Mouse (Mus musculus): Measurements from ENCODE around the gene B4galnt4. TPM values are rescaled to one million over a fixed set of nuclear protein-coding genes. Genes with fewer than 3 reads are reported as not detected.

The B4galnt4 gene
- polyA plus RNA-seq, 2 experiments = 0.39 to 0.64 TPM

DNA sequence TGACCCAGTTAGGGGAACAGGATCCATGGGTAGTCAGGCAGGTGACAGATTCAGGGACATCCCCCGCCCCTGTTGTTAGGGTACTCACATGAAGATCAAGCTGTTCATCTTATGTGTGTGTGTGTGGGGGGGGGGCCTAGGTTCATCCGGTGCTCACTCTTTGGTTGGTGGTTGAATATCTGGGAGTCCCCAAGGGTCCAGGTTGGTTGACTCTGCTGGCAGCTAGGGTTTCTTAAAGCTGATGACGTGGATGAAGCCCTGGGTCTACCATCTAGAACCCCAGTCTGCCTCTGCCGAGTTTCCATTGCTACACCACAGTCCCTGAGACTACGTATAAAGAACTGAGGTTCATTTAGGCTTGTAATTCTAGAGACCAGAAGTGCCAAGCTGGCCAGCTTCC, 41.9 kb upstream of the B4galnt4 start:
- DNase-seq (ENCODE audit: low read depth in 3 of 3, low spot score in 3 of 3) (no peak), ATAC-seq (ENCODE audit: insufficient read depth) (no peak)
- Histone ChIP-seq H3K4me2 (ENCODE audit: low read depth) (no peak overlapping the region), H3K27ac (no peak overlapping the region), H3K9ac (replicated peaks) (no peak overlapping the region), H3K9me3 (ENCODE audit: control insufficient read depth, low read length) (no peaks in the 10 kb centered on the region), H3K36me3 (replicated peaks; ENCODE audit: control insufficient read depth, insufficient read depth, low read depth) (no peaks in the 10 kb centered on the region), H3K4me1 (replicated peaks; ENCODE audit: control insufficient read depth in 2 of 2, insufficient read depth in 2 of 2, low read length in 1 of 2) (0 out of 4 replicates have a peak, but pooled peaks cover 0 to 2% of the 10 kb centered on the region in 2 experiments), H3K4me3 (ENCODE audit: insufficient read depth in 1 of 2, low read depth in 2 of 2, low read length in 2 of 2) (no peak overlapping the region), H3K27me3 (ENCODE audit: control insufficient read depth, insufficient read depth, low read length) (no peaks in the 10 kb centered on the region)
- WGBS (ENCODE audit: insufficient replicate concordance) = 67% methylated on average over 5 of the region's 5 CpGs
- no peak for TF ChIP-seq CTCF (IDR thresholded peaks at IDR 0.05; ENCODE audit: low read depth)
- TF ChIP-seq EP300 (IDR thresholded peaks at IDR 0.05; ENCODE audit: low read depth) = no peak

DNA sequence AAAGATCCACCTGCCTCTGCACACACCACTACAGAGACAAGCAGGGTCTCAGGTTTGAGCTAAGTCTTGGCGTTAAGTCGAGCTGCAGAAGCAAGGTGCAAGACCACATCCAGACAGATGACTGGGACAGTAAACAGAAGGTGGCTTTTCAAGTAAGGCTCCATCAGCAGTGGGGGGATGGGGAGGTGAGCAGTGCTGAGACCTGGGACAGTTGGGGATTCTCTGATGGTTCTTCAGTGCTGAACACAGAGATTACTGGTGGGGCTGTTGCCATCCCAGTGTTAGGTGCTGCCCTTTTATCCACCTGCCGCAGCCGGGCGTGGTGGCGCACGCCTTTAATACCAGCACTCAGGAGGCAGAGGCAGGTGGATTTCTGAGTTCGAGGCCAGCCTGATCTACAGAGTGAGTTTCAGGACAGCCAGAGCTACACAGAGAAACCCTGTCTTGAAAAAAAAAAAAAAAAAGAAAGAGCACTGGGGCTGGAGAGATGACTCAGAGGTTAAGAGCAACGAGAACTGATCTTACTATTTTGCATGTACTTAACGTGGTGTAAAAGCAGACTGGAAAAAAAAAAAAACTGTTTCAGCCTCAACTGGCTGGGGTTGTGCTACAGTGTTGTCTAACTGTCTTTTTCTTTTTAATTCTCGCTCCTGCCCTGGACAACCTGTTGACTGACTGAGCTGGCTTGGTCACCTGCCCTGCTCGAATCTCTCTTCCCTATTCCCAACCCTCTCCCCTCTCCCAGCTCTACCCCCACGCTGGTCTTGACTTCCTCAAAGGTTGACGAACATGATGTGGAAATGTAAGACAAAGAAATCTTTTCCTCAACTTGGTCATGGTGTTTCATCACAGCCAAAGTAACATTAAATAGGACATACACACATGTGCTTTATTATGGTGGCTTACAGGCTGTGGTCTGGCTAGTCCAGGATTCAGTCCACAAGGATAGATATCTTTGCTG, 39.1 kb upstream of the B4galnt4 start:
- no peak for TF ChIP-seq CTCF (IDR thresholded peaks at IDR 0.05; ENCODE audit: low read depth)
- TF ChIP-seq EP300 (IDR thresholded peaks at IDR 0.05; ENCODE audit: low read depth) = no peak
- ATAC-seq (ENCODE audit: insufficient read depth) = no peak
- H3K27ac ChIP-seq = no peak overlapping the region

DNA sequence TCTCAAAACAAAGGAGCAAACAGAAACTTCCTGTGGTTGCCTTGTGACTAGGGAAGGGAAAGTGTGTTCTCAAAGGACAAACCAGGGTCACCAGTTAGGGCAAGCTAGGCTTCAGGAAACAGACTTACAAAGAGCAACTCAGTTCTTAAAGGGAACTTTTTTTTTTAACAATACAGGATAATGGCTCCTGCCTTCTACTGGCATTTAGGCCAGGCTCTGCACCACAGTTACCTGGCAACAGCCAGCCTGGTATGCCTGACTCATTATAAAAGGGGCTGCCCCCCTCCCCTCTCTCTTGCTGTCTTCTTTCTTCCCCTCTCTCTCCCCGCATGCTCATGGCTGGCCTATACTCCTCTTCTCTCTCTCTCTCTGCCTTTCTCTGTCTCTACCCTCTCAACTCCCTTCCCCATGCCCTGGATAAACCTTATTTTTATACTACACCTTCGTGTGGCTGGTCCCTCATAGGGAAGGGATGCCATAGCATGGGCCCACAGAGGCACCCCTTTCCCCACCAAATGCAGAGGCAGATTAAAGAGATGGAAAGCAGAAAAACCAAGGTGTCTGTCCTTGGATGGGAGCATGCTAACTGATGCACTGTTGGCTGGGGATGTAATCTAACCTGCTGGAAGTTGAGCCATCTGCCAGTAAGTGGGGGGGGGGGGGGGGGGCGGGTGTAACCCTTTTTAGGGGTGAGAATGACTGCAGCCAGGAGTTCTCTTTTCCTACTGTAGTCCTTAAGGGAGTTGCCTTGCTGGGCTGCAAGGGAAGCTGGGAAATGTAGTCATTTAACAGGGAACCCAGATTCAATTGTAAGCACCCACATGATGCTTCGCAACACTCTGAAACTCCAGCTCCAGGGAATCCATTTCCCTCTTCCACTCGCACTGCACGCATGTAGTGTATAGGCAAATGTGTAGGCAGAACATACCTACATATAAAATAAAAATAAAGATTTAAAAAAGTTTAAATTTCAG, 35.8 kb upstream of the B4galnt4 start:
- Histone ChIP-seq H3K4me3 (ENCODE audit: insufficient read depth in 1 of 2, low read depth in 2 of 2, low read length in 2 of 2) (no peak overlapping the region), H3K4me1 (replicated peaks; ENCODE audit: control insufficient read depth in 2 of 2, insufficient read depth in 2 of 2, low read length in 1 of 2) (peaks cover 0 to 4% of the 10 kb centered on the region in 2 experiments; a peak in 1 of 4 replicates), H3K4me2 (ENCODE audit: low read depth) (no peak overlapping the region), H3K9ac (replicated peaks) (no peak overlapping the region), H3K36me3 (replicated peaks; ENCODE audit: control insufficient read depth, insufficient read depth, low read depth) (no peaks in the 10 kb centered on the region), H3K27me3 (ENCODE audit: control insufficient read depth, insufficient read depth, low read length) (no peaks in the 10 kb centered on the region), H3K9me3 (ENCODE audit: control insufficient read depth, low read length) (no peaks in the 10 kb centered on the region), H3K27ac (no peak overlapping the region)
- WGBS (ENCODE audit: insufficient replicate concordance) = 54% methylated on average over 6 of the region's 6 CpGs
- TF ChIP-seq EP300 (IDR thresholded peaks at IDR 0.05; ENCODE audit: low read depth) (no peak), CTCF (IDR thresholded peaks at IDR 0.05; ENCODE audit: low read depth) (no peak)
- ATAC-seq (ENCODE audit: insufficient read depth) = no peak
- DNase-seq (ENCODE audit: low read depth in 3 of 3, low spot score in 3 of 3) = no peak

More for the DNA sequence above, 39.1 kb upstream of the B4galnt4 start:
- no peak for DNase-seq (ENCODE audit: low read depth in 3 of 3, low spot score in 3 of 3)
- peaks cover 0 to 4% of the 10 kb centered on the region in 2 experiments; a peak in 1 of 4 replicates for H3K4me1 ChIP-seq (replicated peaks; ENCODE audit: control insufficient read depth in 2 of 2, insufficient read depth in 2 of 2, low read length in 1 of 2)
- 56% methylated on average over 14 of the region's 14 CpGs for WGBS (ENCODE audit: insufficient replicate concordance)
- no peaks in the 10 kb centered on the region for H3K36me3 ChIP-seq (replicated peaks; ENCODE audit: control insufficient read depth, insufficient read depth, low read depth)
- no peak overlapping the region for H3K4me3 ChIP-seq (ENCODE audit: insufficient read depth in 1 of 2, low read depth in 2 of 2, low read length in 2 of 2)
- no peak overlapping the region for H3K4me2 ChIP-seq (ENCODE audit: low read depth)
- no peak overlapping the region for H3K9ac ChIP-seq (replicated peaks)
- no peaks in the 10 kb centered on the region for H3K27me3 ChIP-seq (ENCODE audit: control insufficient read depth, insufficient read depth, low read length)
- H3K9me3 ChIP-seq (ENCODE audit: control insufficient read depth, low read length) = no peaks in the 10 kb centered on the region

DNA sequence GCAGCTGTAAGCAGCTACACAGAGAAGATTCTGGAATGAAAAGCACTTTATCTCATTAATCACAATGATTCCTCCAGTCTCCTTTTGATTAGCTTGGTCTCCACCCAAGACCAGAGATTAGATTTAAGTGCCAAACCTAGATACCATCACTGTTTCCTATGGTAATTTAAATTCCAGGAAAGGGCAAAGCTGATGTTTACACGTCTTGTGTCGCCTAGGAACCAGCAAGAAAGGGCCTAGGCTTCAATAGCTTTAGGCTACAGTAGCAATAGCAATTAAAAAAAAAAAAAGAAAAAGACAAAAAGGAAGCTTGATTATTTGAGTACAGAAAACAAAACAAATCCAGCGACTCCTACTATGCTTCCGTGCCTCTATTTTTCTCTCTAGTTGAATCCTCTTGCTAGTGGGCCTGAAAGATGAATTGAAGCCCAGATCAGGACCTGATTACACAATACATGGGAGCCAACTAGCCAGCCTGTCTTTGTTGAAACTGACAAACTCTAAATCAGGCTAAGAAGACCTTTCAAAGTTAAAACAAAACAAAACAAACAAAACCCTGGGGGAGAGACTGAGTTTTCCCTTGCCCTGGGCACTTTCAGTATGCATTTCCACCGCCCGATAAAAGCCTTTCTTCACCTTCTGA, 34.7 kb upstream of the B4galnt4 start:
- no peak overlapping the region for H3K9ac ChIP-seq (replicated peaks)

More for the DNA sequence above, 34.7 kb upstream of the B4galnt4 start:
- DNase-seq (ENCODE audit: low read depth in 3 of 3, low spot score in 3 of 3) (no peak), ATAC-seq (ENCODE audit: insufficient read depth) (no peak)
- Histone ChIP-seq H3K4me3 (ENCODE audit: insufficient read depth in 1 of 2, low read depth in 2 of 2, low read length in 2 of 2) (no peak overlapping the region), H3K9me3 (ENCODE audit: control insufficient read depth, low read length) (no peaks in the 10 kb centered on the region), H3K4me1 (replicated peaks; ENCODE audit: control insufficient read depth in 2 of 2, insufficient read depth in 2 of 2, low read length in 1 of 2) (peaks cover 0 to 4% of the 10 kb centered on the region in 2 experiments; a peak in 1 of 4 replicates), H3K27me3 (ENCODE audit: control insufficient read depth, insufficient read depth, low read length) (no peaks in the 10 kb centered on the region), H3K36me3 (replicated peaks; ENCODE audit: control insufficient read depth, insufficient read depth, low read depth) (no peaks in the 10 kb centered on the region), H3K4me2 (ENCODE audit: low read depth) (no peak overlapping the region), H3K27ac (no peak overlapping the region)
- 69% methylated on average over 6 of the region's 6 CpGs for WGBS (ENCODE audit: insufficient replicate concordance)
- TF ChIP-seq EP300 (IDR thresholded peaks at IDR 0.05; ENCODE audit: low read depth) (no peak), CTCF (IDR thresholded peaks at IDR 0.05; ENCODE audit: low read depth) (no peak)
